Mouse (Mus musculus): Measurements from ENCODE around the gene Aldob. TPM values are rescaled to one million over a fixed set of nuclear protein-coding genes. Genes with fewer than 3 reads are reported as not detected.

The Aldob gene
- polyA plus RNA-seq, 1 experiment from 2014 or later: 1.1 TPM

Other genes starting within 250 kb of the Aldob start
- not detected in 2 replicates for gene Acnat2, start 141.4 kb downstream of the Aldob start, polyA plus RNA-seq (2015; fragmentation: Nextera tagmentation; extraction: Ambion mirVana)
- gene Acnat1, start 75.6 kb downstream of the Aldob start, polyA plus RNA-seq (2015; fragmentation: Nextera tagmentation; extraction: Ambion mirVana): 0.44 TPM in 1 of 2 replicates, not detected in the other
- gene Baat, start 43.0 kb downstream of the Aldob start, polyA plus RNA-seq (2015; fragmentation: Nextera tagmentation; extraction: Ambion mirVana): not detected in 2 replicates
- 69.2 and 69.3 TPM in 2 replicates for gene Mrpl50, start 28.5 kb downstream of the Aldob start, polyA plus RNA-seq (2015; fragmentation: Nextera tagmentation; extraction: Ambion mirVana)
- 9.0 and 9.8 TPM in 2 replicates for gene Zfp189, start 28.4 kb downstream of the Aldob start, polyA plus RNA-seq (2015; fragmentation: Nextera tagmentation; extraction: Ambion mirVana)
- 24.2 and 25.3 TPM in 2 replicates for gene Tmem246, start 48.3 kb upstream of the Aldob start, polyA plus RNA-seq (2015; fragmentation: Nextera tagmentation; extraction: Ambion mirVana)
- 39.8 and 40.8 TPM in 2 replicates for gene Rnf20, start 82.5 kb upstream of the Aldob start, polyA plus RNA-seq (2015; fragmentation: Nextera tagmentation; extraction: Ambion mirVana)
- not detected in 2 replicates for gene Ppp3r2, start 132.5 kb upstream of the Aldob start, polyA plus RNA-seq (2015; fragmentation: Nextera tagmentation; extraction: Ambion mirVana)

Data from lung, embryonic 15.5 days (tissue).